Mouse (Mus musculus): ENCODE data around the gene Alcam. TPM values are rescaled to one million over a fixed set of nuclear protein-coding genes. Genes with fewer than 3 reads are reported as not detected.

Alcam gene
- polyA plus RNA-seq, 1 experiment from 2014 or later, result 22.0 TPM

DNA sequence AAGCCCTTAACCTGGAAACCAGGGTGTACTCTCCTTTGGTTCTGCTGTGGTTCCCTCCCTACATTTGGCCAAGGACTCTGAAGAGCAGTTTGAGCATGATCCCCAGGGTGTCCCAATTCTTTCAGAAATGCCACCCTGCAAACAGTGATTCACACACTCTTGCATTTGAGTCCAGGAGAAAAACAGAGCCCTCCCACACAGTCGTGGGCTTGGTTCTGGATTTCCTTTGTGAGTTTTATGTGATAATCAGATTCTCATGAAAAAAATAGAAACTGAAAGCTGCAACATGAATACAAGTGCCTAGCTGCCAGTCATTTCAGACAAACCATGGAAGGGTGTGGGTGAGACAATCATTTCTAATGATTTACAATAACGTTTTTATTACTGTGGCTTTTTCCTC, 223.9 kb downstream of the Alcam start:
- WGBS, result 67% methylated on average over 2 of the region's 2 CpGs
- H3K4me1 ChIP-seq, result no peaks in the 10 kb centered on the region
- H3K9me3 ChIP-seq, result no peaks in the 10 kb centered on the region

DNA sequence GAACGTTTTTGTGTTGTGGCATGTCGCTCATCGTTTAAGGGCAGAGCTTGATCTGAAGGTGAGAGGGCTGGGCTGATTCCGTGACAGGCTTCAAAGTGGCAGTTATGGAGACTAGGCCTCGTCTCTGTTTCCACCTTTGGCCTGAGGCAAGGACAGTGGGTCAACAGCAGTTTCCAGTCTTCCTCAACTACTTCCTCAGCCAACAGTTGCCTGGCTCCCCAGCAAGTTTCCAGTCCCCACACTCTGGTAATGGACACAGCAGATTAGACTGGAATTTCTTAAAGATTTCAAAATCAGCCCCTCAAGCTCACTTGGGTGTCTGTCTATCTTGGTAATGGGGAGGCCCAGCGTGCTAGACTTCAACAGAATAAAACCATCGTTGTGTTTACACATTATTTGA, 224.4 kb downstream of the Alcam start:
- Histone ChIP-seq H3K4me2 (replicated peaks) (no peak overlapping the region), H3K4me1 (no peaks in the 10 kb centered on the region), H3K36me3 (no peaks in the 10 kb centered on the region), H3K9ac (no peak overlapping the region), H3K4me3 (no peak overlapping the region), H3K27me3 (no peaks in the 10 kb centered on the region), H3K9me3 (no peaks in the 10 kb centered on the region), H3K27ac (no peak overlapping the region)
- ATAC-seq (ENCODE audit: insufficient number of reproducible peaks, insufficient read depth, low FRiP score, low TSS enrichment), result no peak
- WGBS, result 59% methylated on average over 7 of the region's 7 CpGs

More for the DNA sequence above, 223.9 kb downstream of the Alcam start:
- no peaks in the 10 kb centered on the region for H3K27me3 ChIP-seq
- H3K36me3 ChIP-seq, result no peaks in the 10 kb centered on the region
- no peak overlapping the region for H3K9ac ChIP-seq
- no peak overlapping the region for H3K27ac ChIP-seq
- no peak for ATAC-seq (ENCODE audit: insufficient number of reproducible peaks, insufficient read depth, low FRiP score, low TSS enrichment)
- no peak overlapping the region for H3K4me3 ChIP-seq
- H3K4me2 ChIP-seq (replicated peaks), result no peak overlapping the region

- no peak overlapping the region for H3K4me3 ChIP-seq
- 77% methylated on average over 4 of the region's 4 CpGs for WGBS
- no peak for ATAC-seq (ENCODE audit: insufficient number of reproducible peaks, insufficient read depth, low FRiP score, low TSS enrichment)
Observed at GRCm38 (mm10) chr16:52222896-52223295, 231.0 kb downstream of the Alcam start.

GRCm38 (mm10) chr16:52219069-52219468, 234.8 kb downstream of the Alcam start:
- H3K27ac ChIP-seq, result no peak overlapping the region
- no peak for ATAC-seq (ENCODE audit: insufficient number of reproducible peaks, insufficient read depth, low FRiP score, low TSS enrichment)
- no peaks in the 10 kb centered on the region for H3K27me3 ChIP-seq
- H3K36me3 ChIP-seq, result no peaks in the 10 kb centered on the region
- WGBS, result 15% methylated on average over 2 of the region's 2 CpGs
- H3K4me2 ChIP-seq (replicated peaks), result no peak overlapping the region
- H3K9me3 ChIP-seq, result no peaks in the 10 kb centered on the region
- H3K4me1 ChIP-seq, result no peaks in the 10 kb centered on the region
- no peak overlapping the region for H3K4me3 ChIP-seq
- H3K9ac ChIP-seq, result no peak overlapping the region

More at GRCm38 (mm10) chr16:52222896-52223295, 231.0 kb downstream of the Alcam start:
- H3K9ac ChIP-seq, result no peak overlapping the region
- no peaks in the 10 kb centered on the region for H3K9me3 ChIP-seq
- no peaks in the 10 kb centered on the region for H3K27me3 ChIP-seq
- no peak overlapping the region for H3K27ac ChIP-seq
- no peaks in the 10 kb centered on the region for H3K4me1 ChIP-seq
- no peaks in the 10 kb centered on the region for H3K36me3 ChIP-seq
- H3K4me2 ChIP-seq (replicated peaks), result no peak overlapping the region

DNA sequence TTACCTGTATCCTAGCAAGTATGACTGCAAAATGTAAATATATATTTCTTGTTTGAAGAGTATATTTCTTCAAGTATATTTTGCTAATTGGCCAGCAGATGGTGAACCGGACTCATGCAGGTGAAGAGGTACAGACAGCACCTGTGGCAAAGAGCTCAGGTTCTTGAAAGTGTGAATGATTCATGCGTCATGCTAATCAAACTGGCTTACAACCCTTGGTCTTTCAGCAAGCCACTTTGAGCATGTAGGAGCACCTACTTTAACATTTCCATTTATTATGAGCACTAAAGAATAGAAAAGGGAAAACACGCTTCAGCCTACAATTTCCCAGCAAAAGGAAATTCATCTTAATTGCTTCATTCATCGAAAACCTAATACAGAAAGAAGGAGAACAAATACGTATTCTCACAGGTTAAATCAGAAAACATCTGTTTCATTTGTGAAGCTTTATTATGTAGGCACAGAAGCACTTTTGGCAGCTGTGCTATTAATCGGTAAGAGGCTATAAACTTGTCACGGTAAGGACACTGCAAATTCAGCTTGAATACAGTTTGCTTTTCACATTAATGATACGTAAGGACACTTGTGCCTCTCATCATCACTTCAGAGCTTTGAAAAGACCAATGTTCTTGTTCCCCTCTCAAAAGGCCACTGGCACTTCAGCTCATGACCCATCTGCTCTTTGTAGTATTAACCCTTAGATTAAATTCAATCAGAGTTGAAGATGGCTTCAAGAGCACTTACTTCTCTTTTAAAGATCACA, 242.8 kb downstream of the Alcam start:
- Histone ChIP-seq H3K27ac (no peak overlapping the region), H3K9me3 (no peaks in the 10 kb centered on the region), H3K27me3 (no peaks in the 10 kb centered on the region), H3K36me3 (0 out of 2 replicates have a peak, but pooled peaks cover 2% of the 10 kb centered on the region), H3K4me2 (replicated peaks) (no peak overlapping the region), H3K9ac (no peak overlapping the region), H3K4me3 (no peak overlapping the region), H3K4me1 (no peaks in the 10 kb centered on the region)
- ATAC-seq (ENCODE audit: insufficient number of reproducible peaks, insufficient read depth, low FRiP score, low TSS enrichment), result no peak
- 90% methylated on average over 8 of the region's 8 CpGs for WGBS

DNA sequence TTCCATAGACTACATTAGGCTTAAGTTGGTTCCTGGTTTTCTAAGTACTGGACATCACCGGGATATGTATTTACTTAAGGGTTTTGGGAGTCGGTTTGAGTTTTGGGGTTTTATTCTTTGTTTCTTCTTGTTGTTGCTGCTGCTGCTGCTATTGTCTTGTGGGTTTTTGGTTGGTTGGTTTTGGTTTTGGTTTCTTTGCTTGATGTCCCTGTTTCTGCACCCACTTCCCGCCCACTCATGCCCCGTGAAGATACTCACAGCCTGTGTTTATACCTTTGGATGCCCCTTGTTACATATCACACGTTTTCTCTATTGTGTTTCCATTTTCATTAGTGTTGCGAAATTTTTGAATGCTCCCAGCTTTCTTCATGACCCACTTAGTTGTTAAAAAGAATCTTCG, 253.8 kb downstream of the Alcam start:
- Histone ChIP-seq H3K27ac (no peak overlapping the region), H3K27me3 (no peaks in the 10 kb centered on the region), H3K36me3 (peaks cover 23% of the 10 kb centered on the region), H3K4me3 (no peak overlapping the region), H3K9ac (no peak overlapping the region), H3K4me2 (replicated peaks) (no peak overlapping the region), H3K9me3 (no peaks in the 10 kb centered on the region), H3K4me1 (no peaks in the 10 kb centered on the region)
- 89% methylated on average over 7 of the region's 7 CpGs for WGBS
- ATAC-seq (ENCODE audit: insufficient number of reproducible peaks, insufficient read depth, low FRiP score, low TSS enrichment), result no peak

All from embryonic facial prominence, embryonic 12.5 days (tissue).